Mouse (Mus musculus) heart, postnatal 0 days (tissue): ENCODE data around the gene Olfr1495. TPM values are rescaled to one million over a fixed set of nuclear protein-coding genes. Genes with fewer than 3 reads are reported as not detected.
A peak's percentile ranks its signal among the peaks of the same experiment; 100 is the strongest.
"Not testable (repeated sequence)": the region's sequence is repeated elsewhere in the genome, so short reads cannot be mapped to it uniquely, and the experiment has no call there.

Experiments used
- ATAC-seq: fragments of 200-750 bp; cut with Nextera tagmentation; 2 replicates; pipeline ENCODE4 v1.8.0; 2017; ENCODE audit warnings: low read depth, moderate number of reproducible peaks, moderate library complexity; ENCODE audit not compliant: insufficient read depth
- DNase-seq: peaks from one replicate; pipeline ENCODE4 v3.0.0-alpha.2; 2016; ENCODE audit warnings: low spot score
- H3K27ac ChIP-seq: fragments of 300-500 bp; sonication (generic); 2 replicates; pipeline ENCODE4 v1.5.1; 2014; ENCODE audit warnings: low read depth, mild to moderate bottlenecking
- H3K27me3 ChIP-seq: fragments of 300-500 bp; sonication (generic); 2 replicates; pipeline ENCODE4 v1.6.1; 2014; ENCODE audit warnings: low read length, mixed read lengths; ENCODE audit not compliant: control insufficient read depth, insufficient read depth
- H3K36me3 ChIP-seq: fragments of 300-500 bp; sonication (generic); replicated peaks from 2 replicates; pipeline ENCODE4 v1.6.1; 2014; ENCODE audit warnings: low read length, mixed read lengths; ENCODE audit not compliant: control insufficient read depth, insufficient read depth
- H3K4me1 ChIP-seq: fragments of 300-500 bp; sonication (generic); 2 replicates; pipeline ENCODE4 v1.6.1; 2014; ENCODE audit warnings: antibody characterized with exemption; ENCODE audit not compliant: control insufficient read depth, insufficient read depth
- H3K4me2 ChIP-seq: fragments of 300-500 bp; sonication (generic); 2 replicates; pipeline ENCODE4 v1.6.1; 2014; ENCODE audit warnings: low read depth, mild to moderate bottlenecking, low read length, moderate library complexity
- H3K4me3 ChIP-seq: fragments of 300-500 bp; sonication (generic); 2 replicates; pipeline ENCODE4 v1.5.1; 2014; ENCODE audit warnings: low read depth, low read length
- H3K9ac ChIP-seq: fragments of 300-500 bp; sonication (generic); replicated peaks from 2 replicates; pipeline ENCODE4 v1.6.1; 2014; ENCODE audit warnings: low read depth, low read length, mixed read lengths
- H3K9me3 ChIP-seq: fragments of 300-500 bp; sonication (generic); replicated peaks from 2 replicates; pipeline ENCODE4 v1.6.1; 2016; ENCODE audit warnings: low read length; ENCODE audit not compliant: control insufficient read depth
- CTCF ChIP-seq: IDR thresholded peaks from 2 replicates; pipeline ENCODE4 v1.5.1; 2016; ENCODE audit warnings: antibody characterized with exemption, control low read depth, low read depth
- EP300 ChIP-seq: IDR thresholded peaks from 2 replicates; pipeline ENCODE4 v1.6.1; 2016; ENCODE audit warnings: antibody characterized with exemption, low read depth
- WGBS: fragments of 180-500 bp; shearing (Covaris S2); extraction: QIAGEN DNeasy Blood & Tissue Kit; methylation state at CpG from one replicate; pipeline ENCODE4 v1.1.7; 2014; 5-methylcytosine and 5-hydroxymethylcytosine counted together
- polyA plus RNA-seq: library from polyadenylated mRNA; unstranded; fragments of >200 nt; fragmentation: Nextera tagmentation; extraction: Ambion mirVana; gene quantifications from 2 replicates; pipeline ENCODE4 v1.2.1, GENCODE M21; 2015
- total RNA-seq: library from RNA; depleted of rRNA; stranded (reverse); fragments of >200 nt; gene quantifications from 2 replicates; pipeline ENCODE4 v1.2.3, GENCODE M21; 2014; ENCODE audit warnings: low replicate concordance; rRNA removed

Gene Olfr1495
- total and polyA plus RNA-seq, 2 experiments from 2014 or later = not detected

- DNase-seq (no peak), ATAC-seq (no peak)
- H3K27me3 ChIP-seq = no peaks in the 10 kb centered on the region
- H3K27ac ChIP-seq = no peak within 1 kb of the TSS
- no peak within 1 kb of the TSS for H3K4me2 ChIP-seq
- H3K4me1 ChIP-seq = no peaks in the 10 kb centered on the region
- H3K36me3 ChIP-seq = no peaks in the 10 kb centered on the region
- H3K9ac ChIP-seq = no peak within 1 kb of the TSS
- WGBS = 65% methylated on average over 1 of the region's 1 CpGs
- TF ChIP-seq CTCF (no peak), EP300 (no peak)
- no peaks in the 10 kb centered on the region for H3K9me3 ChIP-seq
- no peak within 1 kb of the TSS for H3K4me3 ChIP-seq
Observed at GRCm38 (mm10) chr19:13777578-13777977, 13.2 kb downstream of the Olfr1495 start, which contains the start of gene Olfr1496. Gene Olfr1496, plus strand, starts transcription at chr19:13777878.

GRCm38 (mm10) chr19:13798102-13798501 is 33.7 kb downstream of the Olfr1495 start, which contains the start of gene Olfr1497:
Gene Olfr1497, minus strand, starts transcription at chr19:13798202.
- Histone ChIP-seq H3K36me3 (no peaks in the 10 kb centered on the region), H3K4me2 (no peak within 1 kb of the TSS), H3K27ac (no peak within 1 kb of the TSS), H3K4me1 (no peaks in the 10 kb centered on the region), H3K9ac (no peak within 1 kb of the TSS), H3K27me3 (no peaks in the 10 kb centered on the region), H3K9me3 (no peaks in the 10 kb centered on the region), H3K4me3 (no peak within 1 kb of the TSS)
- no peak for ATAC-seq
- TF ChIP-seq CTCF (no peak), EP300 (no peak)
- no peak for DNase-seq

GRCm38 (mm10) chr19:13805486-13805885 is 41.1 kb downstream of the Olfr1495 start:
- H3K36me3 ChIP-seq, DNase-seq, H3K4me3 ChIP-seq, H3K9ac ChIP-seq, H3K27me3 ChIP-seq, H3K27ac ChIP-seq, H3K9me3 ChIP-seq, ATAC-seq, H3K4me2 ChIP-seq, H3K4me1 ChIP-seq: not testable (repeated sequence)
- WGBS = 63% methylated on average over 1 of the region's 1 CpGs

- Histone ChIP-seq H3K4me3 (no peak overlapping the region), H3K4me2 (no peak overlapping the region), H3K9ac (no peak overlapping the region), H3K27ac (no peak overlapping the region), H3K9me3 (no peaks in the 10 kb centered on the region), H3K36me3 (no peaks in the 10 kb centered on the region), H3K27me3 (no peaks in the 10 kb centered on the region), H3K4me1 (no peaks in the 10 kb centered on the region)
- TF ChIP-seq CTCF = no peak
- no peak for TF ChIP-seq EP300
- no peak for DNase-seq
- no peak for ATAC-seq
- 54% methylated on average over 2 of the region's 2 CpGs for WGBS
Observed at GRCm38 (mm10) chr19:13812823-13813222, 48.4 kb downstream of the Olfr1495 start.

GRCm38 (mm10) chr19:13818827-13819226 is 54.4 kb downstream of the Olfr1495 start:
- no peaks in the 10 kb centered on the region for H3K4me1 ChIP-seq
- no peak for ATAC-seq
- no peaks in the 10 kb centered on the region for H3K36me3 ChIP-seq
- H3K27ac ChIP-seq = no peak overlapping the region
- H3K4me2 ChIP-seq = no peak overlapping the region
- H3K9ac ChIP-seq = no peak overlapping the region
- TF ChIP-seq CTCF (peak; percentile 30; the same call in 1 of the 2 replicates), EP300 (no peak)
- H3K9me3 ChIP-seq = no peaks in the 10 kb centered on the region
- DNase-seq = no peak
- H3K27me3 ChIP-seq = no peaks in the 10 kb centered on the region
- no peak overlapping the region for H3K4me3 ChIP-seq
- 27% methylated on average over 5 of the region's 5 CpGs for WGBS

- H3K36me3 ChIP-seq = no peaks in the 10 kb centered on the region
- no peaks in the 10 kb centered on the region for H3K4me1 ChIP-seq
- H3K9me3 ChIP-seq = no peaks in the 10 kb centered on the region
- no peak within 1 kb of the TSS for H3K27ac ChIP-seq
- H3K4me3 ChIP-seq = no peak within 1 kb of the TSS
- H3K9ac ChIP-seq = no peak within 1 kb of the TSS
- ATAC-seq (no peak), DNase-seq (no peak)
- H3K4me2 ChIP-seq = no peak within 1 kb of the TSS
- TF ChIP-seq EP300 (no peak), CTCF (no peak)
- no peaks in the 10 kb centered on the region for H3K27me3 ChIP-seq
Observed at GRCm38 (mm10) chr19:13819347-13819746, 54.9 kb downstream of the Olfr1495 start, which contains the start of gene Olfr1499. Gene Olfr1499, minus strand, starts transcription at chr19:13819447.

Other genes with a start within 250 kb of the Olfr1495 start
- gene Olfr1480, start 236.7 kb upstream of the Olfr1495 start, total RNA-seq = not detected in 2 replicates
- gene Olfr1480, start 236.7 kb upstream of the Olfr1495 start, polyA plus RNA-seq = not detected in 2 replicates
- not detected in 2 replicates for gene Olfr1484, start 181.1 kb upstream of the Olfr1495 start, total RNA-seq
- not detected in 2 replicates for gene Olfr1484, start 181.1 kb upstream of the Olfr1495 start, polyA plus RNA-seq
- not detected in 2 replicates for gene Olfr1487, start 147.2 kb upstream of the Olfr1495 start, total RNA-seq
- not detected in 2 replicates for gene Olfr1487, start 147.2 kb upstream of the Olfr1495 start, polyA plus RNA-seq
- not detected in 2 replicates for gene Olfr1489, start 133.0 kb upstream of the Olfr1495 start, total RNA-seq
- gene Olfr1489, start 133.0 kb upstream of the Olfr1495 start, polyA plus RNA-seq = not detected in 2 replicates
- gene Olfr1490, start 113.5 kb upstream of the Olfr1495 start, total RNA-seq = not detected in 2 replicates
- gene Olfr1490, start 113.5 kb upstream of the Olfr1495 start, polyA plus RNA-seq = not detected in 2 replicates
- not detected in 2 replicates for gene Olfr1491, start 67.3 kb upstream of the Olfr1495 start, total RNA-seq
- gene Olfr1491, start 67.3 kb upstream of the Olfr1495 start, polyA plus RNA-seq = not detected in 2 replicates
- gene Olfr1493-ps1, start 41.3 kb upstream of the Olfr1495 start, total RNA-seq = not detected in 2 replicates
- not detected in 2 replicates for gene Olfr1493-ps1, start 41.3 kb upstream of the Olfr1495 start, polyA plus RNA-seq
- gene Olfr1494, start 24.9 kb upstream of the Olfr1495 start, total RNA-seq = not detected in 2 replicates
- gene Olfr1494, start 24.9 kb upstream of the Olfr1495 start, polyA plus RNA-seq = not detected in 2 replicates
- gene Olfr1496, start 13.3 kb downstream of the Olfr1495 start, total RNA-seq = not detected in 2 replicates
- not detected in 2 replicates for gene Olfr1496, start 13.3 kb downstream of the Olfr1495 start, polyA plus RNA-seq
- not detected in 2 replicates for gene Olfr1497, start 33.6 kb downstream of the Olfr1495 start, total RNA-seq
- gene Olfr1497, start 33.6 kb downstream of the Olfr1495 start, polyA plus RNA-seq = not detected in 2 replicates
- gene Olfr1499, start 54.8 kb downstream of the Olfr1495 start, total RNA-seq = not detected in 2 replicates
- not detected in 2 replicates for gene Olfr1499, start 54.8 kb downstream of the Olfr1495 start, polyA plus RNA-seq
- not detected in 2 replicates for gene Olfr1500, start 65.9 kb downstream of the Olfr1495 start, total RNA-seq
- not detected in 2 replicates for gene Olfr1500, start 65.9 kb downstream of the Olfr1495 start, polyA plus RNA-seq
- not detected in 2 replicates for gene Olfr1501, start 86.1 kb downstream of the Olfr1495 start, total RNA-seq
- gene Olfr1501, start 86.1 kb downstream of the Olfr1495 start, polyA plus RNA-seq = not detected in 2 replicates
- not detected in 2 replicates for gene Olfr1502, start 97.2 kb downstream of the Olfr1495 start, total RNA-seq
- gene Olfr1502, start 97.2 kb downstream of the Olfr1495 start, polyA plus RNA-seq = not detected in 2 replicates
- gene Olfr1504, start 133.3 kb downstream of the Olfr1495 start, total RNA-seq = not detected in 2 replicates
- not detected in 2 replicates for gene Olfr1504, start 133.3 kb downstream of the Olfr1495 start, polyA plus RNA-seq
- gene Olfr1505, start 148.9 kb downstream of the Olfr1495 start, total RNA-seq = not detected in 2 replicates
- not detected in 2 replicates for gene Olfr1505, start 148.9 kb downstream of the Olfr1495 start, polyA plus RNA-seq